Mouse (Mus musculus): Measurements from ENCODE around the gene Olfr1369-ps1. TPM values are rescaled to one million over a fixed set of nuclear protein-coding genes. Genes with fewer than 3 reads are reported as not detected.

Gene Olfr1369-ps1
- polyA plus RNA-seq, 1 experiment from 2014 or later = not detected

DNA sequence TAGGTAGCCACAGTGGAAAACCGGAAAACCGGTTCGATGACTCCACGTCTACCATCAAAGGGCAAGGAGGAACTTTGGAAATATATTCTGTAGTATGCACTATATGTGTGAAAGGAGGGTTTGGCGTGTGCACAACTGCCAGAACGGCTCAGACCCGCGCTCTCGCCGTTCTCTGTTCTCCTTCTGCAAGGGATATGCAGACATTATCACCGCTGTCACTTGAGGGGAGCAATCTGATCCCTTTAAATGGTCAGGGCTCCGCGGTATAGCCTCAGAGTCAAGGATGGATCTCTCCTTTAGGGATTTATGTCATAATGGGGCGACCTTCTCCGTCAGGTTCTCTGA is 48.2 kb downstream of the Olfr1369-ps1 start:
- Histone ChIP-seq H3K27ac (no peak overlapping the region), H3K36me3 (replicated peaks) (no peaks in the 10 kb centered on the region), H3K27me3 (replicated peaks) (0 out of 2 replicates have a peak, but pooled peaks cover 3% of the 10 kb centered on the region), H3K4me2 (peak overlapping the region; percentile 98), H3K4me3 (peak overlapping the region; percentile 77), H3K9me3 (no peaks in the 10 kb centered on the region), H3K4me1 (peaks cover 19% of the 10 kb centered on the region), H3K9ac (peak overlapping the region; percentile 57)
- WGBS = under 1% methylated on average over 15 of the region's 15 CpGs
- peak; percentile 22 for ATAC-seq (replicated peaks)

DNA sequence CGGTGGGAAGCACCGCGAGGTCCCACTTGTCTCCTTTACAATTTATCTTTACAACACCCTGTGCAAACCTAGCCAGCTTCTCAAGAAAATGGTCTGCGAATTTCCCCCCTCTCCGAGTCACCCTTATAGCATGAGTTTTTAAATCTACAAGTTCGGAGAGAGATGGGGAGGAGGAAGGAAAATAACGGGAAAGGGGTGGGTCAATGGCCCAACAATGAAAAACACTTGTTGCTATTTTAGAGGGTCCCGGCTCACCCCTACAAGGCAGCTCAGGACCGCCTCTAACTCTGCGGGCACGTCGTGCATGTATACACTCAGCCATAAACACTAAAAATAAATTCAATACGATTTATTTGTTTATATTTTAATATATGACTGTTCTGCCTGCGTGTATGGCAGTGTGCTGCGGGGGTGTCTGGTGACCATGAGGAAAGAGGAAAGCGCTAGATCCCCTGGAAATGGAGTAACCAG is 48.8 kb downstream of the Olfr1369-ps1 start:
- H3K9me3 ChIP-seq = no peaks in the 10 kb centered on the region
- no peaks in the 10 kb centered on the region for H3K36me3 ChIP-seq (replicated peaks)
- H3K27ac ChIP-seq = no peak overlapping the region
- peak overlapping the region; percentile 98 for H3K4me2 ChIP-seq
- H3K27me3 ChIP-seq (replicated peaks) = 0 out of 2 replicates have a peak, but pooled peaks cover 3% of the 10 kb centered on the region
- WGBS = under 1% methylated on average over 16 of the region's 16 CpGs
- H3K4me3 ChIP-seq = peak overlapping the region; percentile 77
- H3K9ac ChIP-seq = peak overlapping the region; percentile 57
- peak; percentile 43; the same call in 1 of the 2 replicates for ATAC-seq (replicated peaks)
- H3K4me1 ChIP-seq = peaks cover 19% of the 10 kb centered on the region

DNA sequence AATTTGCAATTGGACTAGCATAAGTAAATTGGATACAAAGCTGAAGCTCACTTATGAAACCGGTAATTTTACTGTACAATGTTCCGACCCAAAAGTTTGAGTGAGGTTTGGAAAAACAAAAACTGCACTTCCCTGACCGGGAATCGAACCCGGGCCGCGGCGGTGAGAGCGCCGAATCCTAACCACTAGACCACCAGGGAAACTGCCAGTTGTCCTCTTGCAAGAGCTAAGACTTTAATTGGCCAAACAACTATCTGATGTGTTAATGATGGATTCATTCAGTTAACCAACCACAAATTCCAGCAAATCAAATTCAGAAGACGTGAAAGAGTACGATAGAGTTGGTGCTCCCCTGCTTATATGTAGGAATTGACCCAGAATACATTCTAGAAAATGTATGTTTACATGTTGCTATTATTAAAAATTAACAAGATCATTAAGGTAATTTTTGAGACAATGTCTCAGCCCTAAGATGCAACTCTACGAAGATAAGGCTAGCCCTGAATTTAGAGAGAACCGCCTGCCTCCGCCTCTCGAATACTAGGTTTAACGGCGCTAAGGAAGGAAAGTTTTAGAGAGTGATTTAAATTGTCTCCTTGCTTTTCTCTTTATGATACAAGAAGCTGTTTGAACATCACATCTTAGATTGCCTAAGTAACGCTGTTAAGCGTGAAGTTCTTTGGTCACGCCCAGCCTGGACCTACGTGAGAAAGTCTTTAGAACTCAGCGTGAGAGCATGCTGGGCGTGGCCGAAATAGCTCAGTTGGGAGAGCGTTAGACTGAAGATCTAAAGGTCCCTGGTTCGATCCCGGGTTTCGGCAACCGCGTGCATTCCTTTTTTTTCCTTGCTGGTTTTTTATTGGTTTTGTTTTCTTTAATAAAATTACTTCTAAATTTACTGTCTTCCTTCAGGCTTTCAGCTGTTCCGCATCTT is 49.6 kb downstream of the Olfr1369-ps1 start:
- Histone ChIP-seq H3K4me3 (peak overlapping the region; percentile 77), H3K9ac (peak overlapping the region; percentile 57), H3K4me2 (peak overlapping the region; percentile 98), H3K4me1 (peaks cover 19% of the 10 kb centered on the region), H3K27me3 (replicated peaks) (0 out of 2 replicates have a peak, but pooled peaks cover 3% of the 10 kb centered on the region), H3K9me3 (no peaks in the 10 kb centered on the region), H3K36me3 (replicated peaks) (no peaks in the 10 kb centered on the region), H3K27ac (0 out of 2 replicates have a peak overlapping the region, but pooled peaks have one; percentile 36)
- ATAC-seq (replicated peaks) = peak; percentile 91
- WGBS = under 1% methylated on average over 32 of the region's 32 CpGs

DNA sequence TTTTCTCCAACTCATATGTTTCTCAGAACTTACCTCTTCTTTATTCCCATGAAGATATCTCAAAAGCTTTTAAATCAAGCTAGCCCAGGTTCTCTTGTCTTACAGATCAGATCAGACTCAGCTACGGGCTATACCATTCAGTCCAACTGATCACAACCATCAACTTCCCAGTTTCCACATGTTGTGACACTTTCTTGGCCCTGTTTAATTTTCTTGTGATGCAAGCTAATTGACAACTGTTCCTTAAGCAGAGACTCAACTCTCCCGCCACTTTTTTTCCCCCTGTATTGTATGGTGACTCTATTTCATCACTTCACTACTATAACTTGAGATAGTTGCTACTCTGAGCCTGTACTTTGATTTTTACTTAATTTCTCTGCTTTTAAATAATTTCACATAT is 50.3 kb downstream of the Olfr1369-ps1 start:
- 44% methylated on average over 2 of the region's 2 CpGs for WGBS
- no peak overlapping the region for H3K9ac ChIP-seq
- ATAC-seq (replicated peaks) = peak; percentile 22; the same call in 1 of the 2 replicates

DNA sequence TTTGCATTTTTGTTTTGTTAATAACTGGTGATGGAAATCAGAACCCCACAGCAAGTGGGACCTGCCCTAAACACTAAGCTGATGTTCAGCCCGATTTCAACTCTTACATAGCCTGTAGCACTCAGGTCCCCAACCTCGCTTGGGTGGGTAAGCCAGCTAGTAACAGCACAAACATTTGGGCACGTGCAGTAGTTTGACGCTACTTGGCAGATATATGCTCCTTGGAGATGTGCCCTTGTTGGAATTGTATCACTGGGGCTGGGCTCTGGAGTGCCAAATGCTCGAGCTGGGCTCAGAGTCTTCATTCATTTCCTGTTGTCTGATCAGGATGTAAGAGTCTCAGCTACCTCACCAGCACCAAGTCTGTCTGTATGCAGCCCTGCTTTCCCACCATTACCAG is 51.3 kb downstream of the Olfr1369-ps1 start:
- H3K36me3 ChIP-seq (replicated peaks) = no peaks in the 10 kb centered on the region
- no peak overlapping the region for H3K27ac ChIP-seq
- H3K4me2 ChIP-seq = no peak overlapping the region
- no peak for ATAC-seq (replicated peaks)
- H3K9me3 ChIP-seq = no peaks in the 10 kb centered on the region
- 72% methylated on average over 5 of the region's 5 CpGs for WGBS
- H3K4me3 ChIP-seq = no peak overlapping the region
- H3K4me1 ChIP-seq = peaks cover 26% of the 10 kb centered on the region
- no peak overlapping the region for H3K9ac ChIP-seq
- H3K27me3 ChIP-seq (replicated peaks) = no peaks in the 10 kb centered on the region

More for the DNA sequence above, 50.3 kb downstream of the Olfr1369-ps1 start:
- H3K27ac ChIP-seq = no peak overlapping the region
- peak overlapping the region; percentile 98 for H3K4me2 ChIP-seq
- H3K27me3 ChIP-seq (replicated peaks) = 0 out of 2 replicates have a peak, but pooled peaks cover 3% of the 10 kb centered on the region
- no peaks in the 10 kb centered on the region for H3K36me3 ChIP-seq (replicated peaks)
- peaks cover 24% of the 10 kb centered on the region for H3K4me1 ChIP-seq
- H3K4me3 ChIP-seq = peak overlapping the region; percentile 77
- H3K9me3 ChIP-seq = no peaks in the 10 kb centered on the region

DNA sequence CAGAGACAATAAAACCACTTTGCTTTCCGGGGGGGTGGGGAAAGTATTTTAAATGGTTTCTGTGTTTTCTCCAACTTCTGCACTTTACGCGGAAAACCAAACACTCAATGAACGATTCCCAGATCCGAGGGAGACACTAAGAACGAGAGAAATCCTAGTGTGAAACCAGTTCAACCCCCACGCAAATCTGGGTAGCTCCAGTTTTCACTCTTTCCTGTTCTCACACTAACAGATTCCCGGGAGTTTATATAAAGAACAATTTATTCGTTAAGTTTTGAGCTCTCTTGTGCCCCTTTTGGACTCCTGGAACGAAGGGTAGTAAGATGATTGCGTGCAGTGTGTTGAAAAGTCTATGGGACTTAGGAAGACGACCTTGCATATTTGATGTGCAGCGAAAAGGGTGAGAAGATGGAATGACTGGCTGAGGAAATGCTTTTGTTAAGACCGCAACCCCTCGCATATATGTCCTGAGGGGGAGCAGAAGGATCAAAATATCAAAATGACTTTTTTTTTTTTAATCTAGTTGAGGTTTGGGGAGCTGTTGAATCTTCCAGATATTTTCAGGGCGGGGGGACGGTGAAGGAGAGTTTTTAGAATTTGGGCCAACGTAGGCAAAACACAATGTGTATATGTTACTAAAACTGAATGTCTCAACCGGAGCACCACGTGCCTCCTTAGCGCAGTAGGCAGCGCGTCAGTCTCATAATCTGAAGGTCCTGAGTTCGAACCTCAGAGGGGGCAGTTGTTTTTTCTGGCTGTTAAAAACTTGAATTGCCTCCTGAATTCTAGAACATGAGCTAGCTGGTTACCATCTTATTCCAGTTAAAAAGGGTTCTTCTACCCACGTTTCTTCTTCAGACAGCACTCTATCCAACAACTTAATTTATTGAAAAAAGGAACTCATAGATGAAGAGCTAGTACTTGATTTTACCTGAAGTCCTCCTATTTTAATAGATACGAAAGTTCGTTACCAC is 55.9 kb downstream of the Olfr1369-ps1 start:
- peaks cover 21% of the 10 kb centered on the region for H3K4me1 ChIP-seq
- WGBS = under 1% methylated on average over 27 of the region's 27 CpGs
- H3K27me3 ChIP-seq (replicated peaks) = no peaks in the 10 kb centered on the region
- ATAC-seq (replicated peaks) = peak; percentile 70
- peak overlapping the region; percentile 62 for H3K4me3 ChIP-seq
- no peaks in the 10 kb centered on the region for H3K36me3 ChIP-seq (replicated peaks)
- H3K9ac ChIP-seq = peak overlapping the region; percentile 34
- no peaks in the 10 kb centered on the region for H3K9me3 ChIP-seq
- peak overlapping the region; percentile 87 for H3K4me2 ChIP-seq
- peak overlapping the region; percentile 25; the same call in 1 of the 2 replicates for H3K27ac ChIP-seq

DNA sequence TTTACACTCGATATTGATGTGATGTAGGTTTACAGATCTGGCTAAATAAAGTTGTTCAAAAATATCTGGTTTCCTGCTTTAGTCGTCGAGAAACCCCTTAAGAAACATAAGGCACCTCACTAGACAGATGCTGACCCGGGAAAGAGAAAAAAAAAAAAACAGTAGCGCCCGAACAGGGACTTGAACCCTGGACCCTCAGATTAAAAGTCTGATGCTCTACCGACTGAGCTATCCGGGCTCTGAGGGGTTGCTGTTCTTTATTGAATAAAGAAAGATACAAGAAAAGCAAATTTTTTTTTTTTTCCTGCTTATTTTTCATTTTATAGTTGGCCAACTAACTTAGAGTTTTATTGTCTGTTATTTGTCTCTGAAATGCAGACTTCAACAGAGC is 56.6 kb downstream of the Olfr1369-ps1 start:
- Histone ChIP-seq H3K9me3 (no peaks in the 10 kb centered on the region), H3K9ac (no peak overlapping the region), H3K4me2 (peak overlapping the region; percentile 87), H3K4me3 (peak overlapping the region; percentile 62), H3K36me3 (replicated peaks) (no peaks in the 10 kb centered on the region), H3K4me1 (peaks cover 27% of the 10 kb centered on the region), H3K27me3 (replicated peaks) (no peaks in the 10 kb centered on the region), H3K27ac (no peak overlapping the region)
- WGBS = under 1% methylated on average over 8 of the region's 8 CpGs
- peak; percentile 66 for ATAC-seq (replicated peaks)

DNA sequence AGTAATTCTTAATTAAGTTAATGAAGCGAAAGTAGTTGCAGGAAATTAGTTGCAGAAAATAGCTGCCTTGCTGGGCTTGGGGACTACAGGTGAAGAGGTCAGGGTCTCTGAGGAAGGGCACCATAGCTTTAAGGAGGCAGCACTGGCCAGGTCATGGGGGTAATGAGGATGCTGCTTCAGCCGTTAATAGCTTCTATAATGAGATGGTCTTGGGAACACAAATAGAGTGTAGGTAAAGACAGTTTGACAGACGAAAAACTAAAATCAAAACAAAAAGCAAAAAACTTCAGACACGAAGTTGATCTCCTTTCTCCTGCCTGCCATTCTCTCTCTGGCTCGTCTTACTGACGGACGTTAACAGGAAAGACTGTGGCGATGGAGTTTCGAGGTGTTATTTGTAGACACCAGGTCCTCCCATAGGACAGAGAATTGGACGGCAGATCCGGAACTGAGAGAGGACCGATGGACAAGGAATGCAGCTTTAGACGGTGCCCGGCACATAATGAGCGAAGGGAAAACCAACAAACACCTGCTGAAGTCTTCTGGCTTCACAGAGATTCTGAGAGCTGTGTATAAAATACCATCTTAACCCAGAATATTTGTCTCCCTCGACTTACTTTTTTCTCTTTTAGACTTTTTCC is 57.2 kb downstream of the Olfr1369-ps1 start:
- ATAC-seq (replicated peaks) = no peak
- Histone ChIP-seq H3K27me3 (replicated peaks) (no peaks in the 10 kb centered on the region), H3K4me2 (peak overlapping the region; percentile 87), H3K4me1 (peaks cover 33% of the 10 kb centered on the region), H3K27ac (peak overlapping the region; percentile 57), H3K9me3 (no peaks in the 10 kb centered on the region), H3K9ac (peak overlapping the region; percentile 26), H3K36me3 (replicated peaks) (no peaks in the 10 kb centered on the region), H3K4me3 (peak overlapping the region; percentile 62)
- WGBS = under 1% methylated on average over 16 of the region's 16 CpGs

Other genes starting within 250 kb of the Olfr1369-ps1 start
- gene Olfr1370, start 36.5 kb upstream of the Olfr1369-ps1 start, polyA plus RNA-seq (2015; fragmentation: Nextera tagmentation; extraction: Ambion mirVana) = not detected in 2 replicates
- not detected in 2 replicates for gene Olfr263, start 18.2 kb downstream of the Olfr1369-ps1 start, polyA plus RNA-seq (2015; fragmentation: Nextera tagmentation; extraction: Ambion mirVana)
- not detected in 2 replicates for gene Olfr1368, start 34.4 kb downstream of the Olfr1369-ps1 start, polyA plus RNA-seq (2015; fragmentation: Nextera tagmentation; extraction: Ambion mirVana)
- 81.0 and 89.9 TPM in 2 replicates for gene Trim27, start 68.0 kb downstream of the Olfr1369-ps1 start, polyA plus RNA-seq (2015; fragmentation: Nextera tagmentation; extraction: Ambion mirVana)
- not detected in 2 replicates for gene Gpx5, start 181.2 kb downstream of the Olfr1369-ps1 start, polyA plus RNA-seq (2015; fragmentation: Nextera tagmentation; extraction: Ambion mirVana)
- gene Gpx6, start 200.6 kb downstream of the Olfr1369-ps1 start, polyA plus RNA-seq (2015; fragmentation: Nextera tagmentation; extraction: Ambion mirVana) = not detected in 2 replicates
- gene Olfr1367, start 235.4 kb downstream of the Olfr1369-ps1 start, polyA plus RNA-seq (2015; fragmentation: Nextera tagmentation; extraction: Ambion mirVana) = not detected in 2 replicates

Data from midbrain, embryonic 15.5 days (tissue).